Mouse (Mus musculus) adrenal gland, postnatal 10 days (tissue): ENCODE measurements around the gene Nipal3. TPM values are rescaled to one million over a fixed set of nuclear protein-coding genes. Genes with fewer than 3 reads are reported as not detected.

ENCODE experiments used
- microRNA-seq: library from miRNA; unstranded; fragments of <30 nt; microRNA quantifications from one replicate; pipeline ENCODE4 v1.2.0, GENCODE M21; 2021
- total RNA-seq, 2 experiments: library from RNA; stranded (reverse); gene quantifications; 2 replicates each; pipeline ENCODE4 v1.2.3; 2021

Nipal3 gene
- total RNA-seq, 2 experiments from 2014 or later = 13.8 to 15.4 TPM

Small RNA genes lying within 50 kb of the gene (microRNA-seq; reads per million reads assigned to microRNA genes)
- gene Gm25317 (not detected), gene Mir700 (342 reads per million, percentile 60 among the genes with 10 or more reads in this experiment)

Other genes starting within 250 kb of the Nipal3 start
- gene Clic4, start 222.2 kb downstream of the Nipal3 start, total RNA-seq = 100 to 1,000 TPM; 109 to 128 TPM
- 100 to 1,000 TPM; 104 to 137 TPM for gene Srrm1, start 141.7 kb downstream of the Nipal3 start, total RNA-seq
- gene Ncmap, start 96.8 kb downstream of the Nipal3 start, total RNA-seq = under 1 TPM; 0.63 to 0.73 TPM
- gene Rcan3, start 61.2 kb downstream of the Nipal3 start, total RNA-seq = 10 to 100 TPM; 18.0 to 23.0 TPM
- gene Stpg1, start 248 bp downstream of the Nipal3 start, total RNA-seq = under 1 TPM; 0.12 to 0.85 TPM
- under 1 TPM; 0.33 TPM for gene Grhl3, start 78.6 kb upstream of the Nipal3 start, total RNA-seq
- under 1 TPM; 0.45 to 0.61 TPM for gene Ifnlr1, start 191.2 kb upstream of the Nipal3 start, total RNA-seq
- 1 to 10 TPM; 1.5 to 1.7 TPM for gene Il22ra1, start 233.1 kb upstream of the Nipal3 start, total RNA-seq